Mouse (Mus musculus) MEL (cell line): ENCODE data around the gene Cyth3. TPM values are rescaled to one million over a fixed set of nuclear protein-coding genes. Genes with fewer than 3 reads are reported as not detected.

ENCODE experiments used
- DNase-seq: peaks from one replicate; pipeline ENCODE4 v3.0.0; 2011; ENCODE audit warnings: low read depth, low spot score
- H3K27ac ChIP-seq: 2 replicates; pipeline ENCODE4 v1.5.1; 2012; ENCODE audit warnings: low read depth, mild to moderate bottlenecking, control low read depth, low read length, moderate library complexity; ENCODE audit not compliant: control insufficient read depth
- H3K27me3 ChIP-seq, 2 experiments: fragments of 150-350 bp in 1 of 2; sonication (generic) in 1 of 2; 2 replicates each; pipeline ENCODE4 v1.6.1; 2012; ENCODE audit warnings: low read length in 2 of 2, mild to moderate bottlenecking in 2 of 2, improper control_type of control experiment in 1 of 2, moderate library complexity in 1 of 2; ENCODE audit not compliant: insufficient read depth in 2 of 2, control insufficient read depth in 1 of 2
- H3K36me3 ChIP-seq, 2 experiments: 2 replicates each; pipeline ENCODE4 v1.6.1; 2012 to 2014; ENCODE audit warnings: low read length in 2 of 2, improper control_type of control experiment in 1 of 2, inconsistent platforms in 1 of 2, mild to moderate bottlenecking in 1 of 2; ENCODE audit not compliant: insufficient read depth in 2 of 2, control insufficient read depth in 1 of 2
- H3K4me1 ChIP-seq, 2 experiments: fragments of 150-350 bp in 1 of 2; sonication (generic) in 1 of 2; 2 replicates each; pipeline ENCODE4 v1.6.1; 2012; ENCODE audit warnings: low read length in 2 of 2, improper control_type of control experiment in 1 of 2, mild to moderate bottlenecking in 1 of 2; ENCODE audit not compliant: insufficient read depth in 2 of 2, control insufficient read depth in 1 of 2
- H3K4me3 ChIP-seq, 2 experiments: fragments of 150-350 bp in 1 of 2; sonication (generic) in 1 of 2; 2 replicates each; pipeline ENCODE4 v1.5.1; 2012; ENCODE audit warnings: low read depth in 2 of 2, low read length in 2 of 2, mild to moderate bottlenecking in 2 of 2, moderate library complexity in 2 of 2, control low read depth in 1 of 2, improper control_type of control experiment in 1 of 2; ENCODE audit not compliant: control insufficient read depth in 1 of 2, insufficient read depth in 1 of 2
- H3K79me2 ChIP-seq: 2 replicates; pipeline ENCODE4 v1.6.1; 2012; ENCODE audit warnings: mild to moderate bottlenecking, low read length, moderate library complexity; ENCODE audit not compliant: control insufficient read depth, poor library complexity, insufficient read depth
- H3K9ac ChIP-seq: 2 replicates; pipeline ENCODE4 v1.6.1; 2012; ENCODE audit warnings: low read depth, mild to moderate bottlenecking, control low read depth, low read length, moderate library complexity; ENCODE audit not compliant: control insufficient read depth, poor library complexity, severe bottlenecking
- H3K9me3 ChIP-seq: fragments of 150-350 bp; sonication (generic); replicated peaks from 2 replicates; pipeline ENCODE4 v1.6.1; 2012; ENCODE audit warnings: mild to moderate bottlenecking, low read length, improper control_type of control experiment, moderate library complexity; ENCODE audit not compliant: insufficient read depth
- CHD2 ChIP-seq: IDR thresholded peaks from 2 replicates; pipeline ENCODE4 v1.6.1; 2011; ENCODE audit warnings: low read length, improper control_type of control experiment
- EP300 ChIP-seq, 2 experiments: IDR thresholded peaks; 2 replicates each; pipeline ENCODE4 v1.6.1; 2011; ENCODE audit warnings: improper control_type of control experiment in 2 of 2, low read length in 2 of 2, low read depth in 1 of 2, mild to moderate bottlenecking in 1 of 2
- HCFC1 ChIP-seq: IDR thresholded peaks from 2 replicates; pipeline ENCODE4 v1.6.1; 2012; ENCODE audit warnings: low read depth, mild to moderate bottlenecking, inconsistent platforms, low read length, improper control_type of control experiment, moderate library complexity
- JUND ChIP-seq: IDR thresholded peaks from 2 replicates; pipeline ENCODE4 v1.6.1; 2011; ENCODE audit warnings: low read depth, mild to moderate bottlenecking, improper control_type of control experiment, low read length
- KAT2A ChIP-seq: conservative IDR thresholded peaks from 2 replicates; pipeline ENCODE4 v1.6.1; 2012; ENCODE audit warnings: low read depth, low read length, improper control_type of control experiment, inconsistent platforms
- MAZ ChIP-seq: IDR thresholded peaks from 2 replicates; pipeline ENCODE4 v1.6.1; 2012; ENCODE audit warnings: low read depth, mild to moderate bottlenecking, inconsistent platforms, low read length, improper control_type of control experiment
- MEF2A ChIP-seq: IDR thresholded peaks from 2 replicates; pipeline ENCODE4 v1.6.1; 2014; ENCODE audit warnings: low read depth, mild to moderate bottlenecking, inconsistent platforms, low read length, improper control_type of control experiment; ENCODE audit not compliant: poor library complexity, insufficient replicate concordance, severe bottlenecking; ENCODE audit errors: extremely low read depth
- MXI1 ChIP-seq: IDR thresholded peaks from 2 replicates; pipeline ENCODE4 v1.6.1; 2011; ENCODE audit warnings: mild to moderate bottlenecking, low read depth, low read length, improper control_type of control experiment
- NELFE ChIP-seq: IDR thresholded peaks from 2 replicates; pipeline ENCODE4 v1.6.1; 2011; ENCODE audit warnings: low read depth, low read length, improper control_type of control experiment
- NRF1 ChIP-seq: IDR thresholded peaks from 2 replicates; pipeline ENCODE4 v1.6.1; 2014; ENCODE audit warnings: low read depth, mild to moderate bottlenecking, inconsistent platforms, low read length, improper control_type of control experiment, moderate library complexity; ENCODE audit not compliant: poor library complexity, insufficient read depth, severe bottlenecking
- POLR2AphosphoS2 ChIP-seq: IDR thresholded peaks from 2 replicates; pipeline ENCODE4 v1.6.1; 2011; ENCODE audit warnings: low read length, improper control_type of control experiment
- SIN3A ChIP-seq: IDR thresholded peaks from 2 replicates; pipeline ENCODE4 v1.6.1; 2012; ENCODE audit warnings: low read length, improper control_type of control experiment, inconsistent platforms
- SMC3 ChIP-seq: IDR thresholded peaks from 2 replicates; pipeline ENCODE4 v1.6.1; 2011; ENCODE audit warnings: low read depth, low read length, improper control_type of control experiment
- TBP ChIP-seq: IDR thresholded peaks from 2 replicates; pipeline ENCODE4 v1.8.0; 2011; ENCODE audit warnings: low read depth, low read length, improper control_type of control experiment
- TCF12 ChIP-seq: IDR thresholded peaks from 2 replicates; pipeline ENCODE4 v1.6.1; 2014; ENCODE audit warnings: low read depth, mild to moderate bottlenecking, inconsistent platforms, low read length, improper control_type of control experiment, moderate library complexity
- UBTF ChIP-seq: IDR thresholded peaks from 2 replicates; pipeline ENCODE4 v1.6.1; 2012; ENCODE audit warnings: low read depth, mild to moderate bottlenecking, inconsistent platforms, low read length, improper control_type of control experiment, moderate library complexity, borderline replicate concordance; ENCODE audit not compliant: insufficient read depth
- USF2 ChIP-seq, 2 experiments: IDR thresholded peaks; 2 replicates each; pipeline ENCODE4 v1.6.1; 2011 to 2012; ENCODE audit warnings: improper control_type of control experiment in 2 of 2, low read length in 2 of 2, borderline replicate concordance in 1 of 2, inconsistent platforms in 1 of 2, low read depth in 1 of 2, mild to moderate bottlenecking in 1 of 2; ENCODE audit not compliant: insufficient read depth in 1 of 2
- ZC3H11A ChIP-seq: IDR thresholded peaks from 2 replicates; pipeline ENCODE4 v1.6.1; 2012; ENCODE audit warnings: low read depth, mild to moderate bottlenecking, inconsistent platforms, low read length, improper control_type of control experiment
- polyA plus RNA-seq, 2 experiments: library from polyadenylated mRNA; stranded (reverse) in 1 of 2; unstranded in 1 of 2; fragments of >175 nt in 1 of 2; fragments of >200 nt in 1 of 2; gene quantifications; 2 replicates each; pipeline versions ENCODE4 v1.2.1 to v1.2.4; 2012; ENCODE audit warnings: low replicate concordance in 2 of 2, low read depth in 1 of 2; ENCODE audit not compliant: insufficient read length in 2 of 2, insufficient read depth in 1 of 2, missing spikeins in 1 of 2
- total RNA-seq: library from RNA; depleted of rRNA; stranded (reverse); fragments of 300-350 nt; gene quantifications from 2 replicates; pipeline ENCODE4 v1.2.3, GENCODE M21; 2012

The Cyth3 gene
- total and polyA plus RNA-seq, 3 experiments, result 41.1 to 44.9 TPM; not detected in 1

DNA sequence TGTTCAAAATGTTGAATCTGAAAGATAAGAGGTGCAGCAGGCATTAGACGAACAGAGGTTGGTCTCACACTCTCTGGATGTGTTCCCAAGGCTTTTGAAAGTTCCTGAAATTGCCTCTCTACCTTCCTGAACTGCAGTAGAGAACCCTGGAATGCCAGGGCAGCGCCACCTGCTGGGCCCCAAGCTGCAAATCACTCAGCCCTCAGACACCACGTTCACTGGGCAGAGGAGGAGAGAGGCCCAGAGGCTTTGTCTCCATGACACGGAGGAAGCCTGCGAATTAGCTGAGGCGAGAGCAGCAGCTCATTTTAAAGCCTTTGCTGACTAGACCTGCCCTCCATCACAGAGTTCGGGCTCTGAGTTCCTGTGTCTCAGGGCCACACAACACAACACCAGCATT lies 89.1 kb downstream of the Cyth3 start (continued):
- no peak for TF ChIP-seq UBTF

DNA sequence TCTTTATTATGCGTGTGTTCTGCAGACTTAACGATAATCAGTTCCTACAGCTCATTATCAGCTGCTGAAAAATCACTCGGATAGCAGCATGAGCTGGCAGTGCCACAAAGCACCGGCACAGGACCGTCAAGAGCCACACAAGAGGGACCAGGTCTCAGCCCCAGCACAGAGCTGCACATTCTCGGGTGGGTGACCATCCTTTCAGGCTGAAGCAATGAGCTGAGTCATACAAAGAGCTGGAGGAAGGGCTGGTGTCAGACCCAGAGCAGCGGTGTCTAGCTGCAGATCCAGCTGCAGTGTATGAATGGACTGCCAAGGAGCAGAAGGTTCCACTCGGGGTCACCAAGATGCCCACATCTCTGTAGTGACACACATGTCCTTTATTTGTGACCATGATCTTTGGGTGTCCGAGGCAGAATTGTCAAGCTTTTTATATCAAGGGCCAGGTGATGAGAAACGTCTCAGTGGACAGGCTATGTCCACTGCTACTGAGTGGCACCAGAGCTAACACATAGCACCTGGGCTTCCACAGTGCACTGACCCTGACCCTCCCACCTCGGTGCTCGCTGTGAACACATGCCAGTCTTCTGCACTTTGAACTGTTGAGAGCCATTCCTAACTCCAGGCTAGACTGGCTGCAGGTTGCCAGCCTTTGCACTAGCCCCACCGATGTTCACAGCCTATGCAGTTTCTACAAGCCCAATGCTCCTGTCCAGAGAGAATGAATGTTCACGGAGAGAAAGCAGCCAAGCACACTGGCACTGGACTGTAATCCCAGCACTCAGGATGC lies 90.0 kb downstream of the Cyth3 start:
- TF ChIP-seq NRF1 (no peak), POLR2AphosphoS2 (no peak), SMC3 (no peak), EP300 (IDR thresholded peaks at IDR 0.05; ENCODE audit: low read depth in 1 of 2, low read length in 2 of 2) (no peak), MAZ (no peak), TBP (no peak), HCFC1 (no peak), ZC3H11A (no peak), USF2 (IDR thresholded peaks at IDR 0.05; ENCODE audit: borderline replicate concordance in 1 of 2, insufficient read depth in 1 of 2, low read depth in 1 of 2, low read length in 2 of 2) (no peak), NELFE (no peak)
- Histone ChIP-seq H3K4me1 (no peaks in the 10 kb centered on the region), H3K79me2 (no peaks in the 10 kb centered on the region), H3K4me3 (no peak overlapping the region), H3K27ac (no peak overlapping the region), H3K9me3 (no peaks in the 10 kb centered on the region), H3K36me3 (peaks cover 0 to 3% of the 10 kb centered on the region in 2 experiments; a peak in 2 of 4 replicates), H3K27me3 (no peaks in the 10 kb centered on the region), H3K9ac (no peak overlapping the region)
- DNase-seq, result no peak

DNA sequence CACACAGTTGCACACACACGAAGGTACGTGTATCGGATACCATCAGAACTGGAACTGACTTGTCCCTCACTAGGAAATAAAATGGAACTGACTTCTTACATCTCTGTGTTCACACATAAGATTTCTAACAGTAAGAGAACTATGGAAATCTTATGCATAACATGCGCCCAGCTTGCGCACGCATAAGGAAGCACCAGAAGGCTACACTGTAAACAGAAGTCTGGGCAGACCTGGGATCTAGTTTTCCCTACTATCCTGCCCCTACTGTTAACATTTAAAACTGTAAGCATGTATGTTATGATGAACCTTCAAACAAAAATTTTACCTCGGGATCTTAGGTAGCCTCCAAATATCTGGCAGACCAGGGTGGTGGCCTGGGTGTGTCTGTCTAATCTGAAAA lies 99.7 kb downstream of the Cyth3 start:
- no peaks in the 10 kb centered on the region for H3K27me3 ChIP-seq
- no peak for DNase-seq
- peaks cover 0 to 26% of the 10 kb centered on the region in 2 experiments; a peak in 2 of 4 replicates for H3K36me3 ChIP-seq
- H3K9me3 ChIP-seq, result no peaks in the 10 kb centered on the region
- H3K79me2 ChIP-seq, result no peaks in the 10 kb centered on the region
- H3K9ac ChIP-seq, result no peak overlapping the region
- no peak overlapping the region for H3K27ac ChIP-seq
- TF ChIP-seq SIN3A, result no peak
- TF ChIP-seq EP300 (IDR thresholded peaks at IDR 0.05; ENCODE audit: low read depth in 1 of 2, low read length in 2 of 2), result no peak
- no peak for TF ChIP-seq TCF12
- TF ChIP-seq JUND, result no peak
- no peak for TF ChIP-seq CHD2
- no peak for TF ChIP-seq MXI1
- TF ChIP-seq KAT2A, result no peak
- TF ChIP-seq MEF2A, result no peak
- TF ChIP-seq, all 39 proteins: peak for 0
- no peak overlapping the region for H3K4me3 ChIP-seq
- no peaks in the 10 kb centered on the region for H3K4me1 ChIP-seq
